Mouse (Mus musculus): ENCODE data around the gene Habp2.

Gene Habp2

DNA sequence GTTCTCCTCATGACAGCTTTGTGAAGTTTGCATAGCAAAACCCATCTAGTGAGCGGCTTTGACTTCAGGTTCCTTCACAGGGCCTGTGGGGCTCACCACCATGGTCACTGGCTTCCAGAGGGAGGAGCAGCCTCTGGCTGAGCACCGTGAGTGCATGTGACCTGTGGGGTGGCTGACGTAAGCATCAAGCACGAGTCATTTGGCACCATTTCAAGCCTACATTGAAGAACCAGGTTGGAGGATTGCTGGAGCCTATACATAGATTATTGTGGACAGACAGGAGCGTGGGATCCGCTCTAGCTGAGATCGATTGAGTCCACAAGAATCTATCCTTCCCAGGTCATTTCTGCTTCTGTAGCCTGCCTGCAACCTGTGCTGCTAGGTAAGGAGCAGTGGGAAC lies at the start of gene Habp2:
TSS of gene Habp2 (plus strand) at position 272 of the 400 bp plus-strand sequence.
- no peak for DNase-seq (ENCODE audit: low spot score)

DNA sequence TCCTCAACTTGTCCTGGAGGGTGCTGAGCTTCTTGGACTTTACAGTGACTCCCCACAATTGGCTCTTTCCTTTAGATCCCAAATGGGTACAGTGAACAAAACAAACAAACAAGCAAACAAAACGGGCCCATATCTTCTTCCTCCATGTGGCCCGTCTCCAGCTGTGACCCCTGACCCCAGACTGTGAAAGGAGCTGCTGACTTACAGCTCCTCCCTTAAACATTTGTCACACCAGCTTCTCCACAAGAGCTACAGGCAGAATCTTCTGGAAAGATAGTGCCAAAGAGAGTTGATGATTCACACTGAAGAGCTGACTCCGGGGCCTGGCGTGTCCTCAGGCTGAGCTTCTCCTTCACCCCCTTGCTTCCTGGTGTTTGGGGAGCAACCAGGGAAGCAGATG lies 48.4 kb upstream of the Habp2 start:
- DNase-seq (ENCODE audit: low spot score), result no peak

DNA sequence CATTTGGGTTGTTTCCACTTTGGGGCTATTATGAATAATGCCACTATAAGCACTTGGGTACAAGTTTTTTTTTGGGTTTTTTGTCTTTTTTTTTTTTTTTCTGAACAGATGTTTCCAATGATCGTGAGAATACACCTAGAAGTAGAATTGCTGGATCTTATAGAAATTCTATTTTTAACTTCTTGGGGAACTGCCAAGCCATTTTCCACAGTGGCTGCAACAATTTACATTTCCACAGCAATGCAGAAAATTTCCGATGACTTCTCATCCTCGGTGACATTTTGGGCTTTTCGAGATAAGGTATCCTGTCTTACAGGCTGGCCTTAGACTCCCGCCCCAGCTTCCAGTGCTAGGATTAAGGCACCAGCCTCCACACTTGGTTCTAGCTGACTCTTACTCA lies 41.7 kb upstream of the Habp2 start:
- DNase-seq (ENCODE audit: low spot score), result no peak

DNA sequence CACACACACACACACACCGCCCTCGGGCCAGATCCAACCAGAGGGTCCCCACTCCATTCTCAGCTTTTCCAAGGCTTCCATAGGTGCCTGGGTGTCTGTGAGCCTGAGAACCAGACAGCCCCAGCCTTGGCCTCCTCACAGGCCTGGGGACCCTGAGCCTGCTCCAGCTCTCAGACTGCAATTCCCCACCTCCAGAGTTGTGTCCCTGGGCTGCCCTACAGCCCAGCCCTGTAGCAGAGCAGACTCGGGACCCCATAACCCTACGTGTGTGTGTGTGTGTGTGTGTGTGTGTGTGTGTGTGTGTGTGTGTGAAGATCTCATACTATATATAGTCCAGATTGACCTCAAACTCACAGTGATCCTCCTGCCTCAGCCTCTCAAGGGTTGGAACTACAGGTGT lies 34.1 kb upstream of the Habp2 start:
- DNase-seq (ENCODE audit: low spot score), result no peak

DNA sequence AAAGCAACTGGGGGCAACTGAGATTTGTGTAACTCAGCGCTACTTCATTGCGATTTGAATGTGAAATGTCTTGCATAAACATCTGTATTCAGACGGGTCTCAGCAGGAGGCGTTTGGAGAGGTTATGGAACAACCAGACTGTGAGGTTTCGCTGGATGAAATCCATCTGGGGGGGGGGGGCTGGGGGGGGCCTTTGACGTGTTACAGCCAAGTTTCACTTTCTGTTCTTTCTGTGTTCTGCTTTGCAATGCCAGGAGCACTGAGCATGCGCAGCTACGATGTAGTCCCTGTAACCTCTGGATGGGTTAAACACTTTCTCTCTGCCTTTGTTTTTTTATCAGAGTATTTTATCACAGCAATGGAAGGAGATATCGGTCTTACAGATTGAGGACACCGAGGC lies 33.7 kb upstream of the Habp2 start:
- DNase-seq (ENCODE audit: low spot score), result no peak

DNA sequence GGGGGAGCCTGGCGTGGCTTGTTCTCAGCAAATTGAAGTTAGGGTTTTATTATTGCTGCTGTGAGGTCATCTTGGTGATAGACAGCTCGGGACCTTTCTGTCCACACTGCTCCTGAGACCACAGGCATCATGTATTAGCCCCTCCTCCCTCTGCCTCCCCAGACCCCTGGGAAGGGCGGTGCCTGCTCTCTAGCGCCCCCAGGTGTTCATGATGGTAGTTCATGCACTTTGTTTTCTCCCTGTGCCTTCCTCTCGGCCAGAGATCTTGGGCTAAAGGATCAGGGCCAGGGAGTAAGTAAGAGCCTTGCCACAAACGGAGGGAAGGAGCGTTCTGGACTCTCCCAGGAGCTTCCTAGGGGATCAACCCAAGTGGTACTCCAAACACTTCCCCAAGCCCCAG lies 32.2 kb upstream of the Habp2 start:
- DNase-seq (ENCODE audit: low spot score), result peak; percentile 40

DNA sequence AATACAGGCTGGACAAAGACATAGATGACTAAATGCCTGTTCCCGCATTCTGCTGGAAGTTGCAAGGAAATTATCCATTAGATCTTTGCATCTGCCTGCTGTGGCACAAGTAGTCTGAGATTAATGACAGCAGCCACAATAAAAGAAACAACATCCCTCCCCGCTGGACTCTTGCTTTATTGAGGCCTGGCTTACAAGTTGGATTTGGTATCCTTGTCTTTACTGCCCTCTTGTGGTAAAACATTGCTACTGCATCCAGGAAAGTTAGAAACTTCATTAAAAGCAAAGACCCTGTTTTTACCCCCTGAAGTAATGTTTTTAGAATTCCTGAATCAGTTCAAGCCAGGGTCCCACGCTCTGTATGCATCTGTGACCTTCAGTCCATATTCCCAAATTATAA lies 31.4 kb upstream of the Habp2 start:
- peak; percentile 33 for DNase-seq (ENCODE audit: low spot score)

DNA sequence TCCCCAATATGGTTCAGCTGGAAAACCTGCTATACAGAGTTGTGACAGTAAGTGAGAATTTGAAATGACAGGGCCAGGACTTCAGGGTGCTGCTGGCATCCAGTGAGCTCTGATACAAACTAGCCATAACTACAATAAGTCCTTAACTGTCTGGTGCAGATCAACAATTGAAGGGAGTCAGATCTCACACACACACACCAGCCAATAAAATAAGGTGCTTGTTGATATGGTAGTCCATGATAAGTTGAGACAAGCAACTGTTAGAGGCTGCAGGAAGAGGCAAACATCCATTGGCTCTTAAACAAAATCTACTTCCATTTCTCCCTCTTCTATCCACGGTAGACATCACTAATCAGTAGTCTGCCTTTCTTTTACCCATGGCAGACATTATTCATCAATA lies 30.7 kb upstream of the Habp2 start:
- DNase-seq (ENCODE audit: low spot score), result no peak

DNA sequence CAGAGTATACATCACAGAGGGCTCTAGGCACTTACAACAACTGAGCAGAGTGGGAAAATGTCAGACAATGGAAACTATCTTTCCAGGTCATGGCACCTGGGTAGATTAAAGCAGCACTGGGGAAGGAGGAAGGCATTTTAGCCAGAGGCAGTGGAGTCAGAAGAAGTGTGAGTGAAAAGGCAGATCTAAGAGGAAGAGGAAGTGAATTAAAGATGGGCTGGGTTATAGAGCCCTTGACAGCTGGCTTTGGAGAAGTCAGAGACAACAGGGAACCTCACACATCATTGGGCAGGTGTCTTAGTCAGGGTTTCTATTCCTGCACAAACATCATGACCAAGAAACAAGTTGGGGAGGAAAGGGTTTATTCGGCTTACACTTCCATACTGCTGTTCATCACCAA lies 30.2 kb upstream of the Habp2 start:
- no peak for DNase-seq (ENCODE audit: low spot score)

DNA sequence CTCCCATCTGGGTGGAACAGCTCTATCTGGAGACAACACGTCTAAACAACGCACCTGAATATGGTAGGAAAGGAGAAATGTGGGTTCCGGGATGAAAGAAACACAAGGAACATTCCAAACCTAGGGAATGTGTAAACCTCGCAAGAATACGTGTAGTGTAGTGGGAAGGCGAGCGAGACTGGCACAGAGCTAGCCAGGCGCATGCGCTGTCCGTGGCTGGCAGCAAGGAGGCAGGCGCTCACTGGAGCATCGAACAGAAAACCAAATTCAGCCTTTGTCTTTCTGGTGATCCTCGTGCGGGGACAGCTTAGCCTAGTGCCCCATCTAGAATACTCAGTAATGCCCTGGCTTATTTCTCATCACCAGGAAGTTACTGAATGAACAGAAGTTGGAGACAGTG lies 23.2 kb upstream of the Habp2 start:
- no peak for DNase-seq (ENCODE audit: low spot score)

DNA sequence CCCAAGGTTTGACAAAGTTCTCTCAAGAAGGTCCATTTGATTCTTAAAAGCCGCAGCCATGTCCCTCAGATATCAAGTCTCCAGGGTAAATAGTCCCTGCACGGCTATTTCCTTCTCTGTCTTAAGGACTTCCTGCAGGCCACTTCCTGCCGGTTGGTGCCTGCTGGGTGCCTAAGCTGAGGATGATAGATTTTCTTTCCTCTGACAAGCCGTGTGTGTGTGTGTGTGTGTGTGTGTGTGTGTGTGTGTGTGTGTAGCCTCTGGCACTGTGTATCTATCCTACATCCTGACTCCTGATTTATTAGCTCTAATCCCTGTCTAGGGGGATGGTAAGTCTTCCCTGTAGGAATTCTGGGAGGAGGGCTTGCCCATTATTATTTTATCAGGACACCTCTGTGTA lies 22.8 kb upstream of the Habp2 start:
- no peak for DNase-seq (ENCODE audit: low spot score)

DNA sequence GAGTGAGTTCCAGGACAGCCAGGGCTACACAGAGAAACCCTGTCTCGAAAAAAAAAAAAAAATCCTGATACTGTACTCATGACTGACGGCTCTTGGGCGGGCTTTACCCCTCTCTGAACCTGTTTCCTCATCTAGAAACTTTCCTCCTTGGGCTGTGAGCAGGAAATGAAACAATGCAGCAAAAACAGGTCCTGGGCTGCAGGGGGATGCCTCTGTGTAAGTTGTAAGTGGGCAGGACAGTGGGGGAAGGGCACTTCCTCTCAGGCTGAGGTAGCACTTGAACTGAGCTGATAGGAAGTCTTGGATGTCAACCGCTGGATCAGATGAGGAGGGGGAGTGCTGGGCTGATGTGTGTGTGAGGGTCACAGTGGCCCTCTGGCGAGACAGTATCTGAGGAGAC lies 21.8 kb upstream of the Habp2 start:
- no peak for DNase-seq (ENCODE audit: low spot score)

DNA sequence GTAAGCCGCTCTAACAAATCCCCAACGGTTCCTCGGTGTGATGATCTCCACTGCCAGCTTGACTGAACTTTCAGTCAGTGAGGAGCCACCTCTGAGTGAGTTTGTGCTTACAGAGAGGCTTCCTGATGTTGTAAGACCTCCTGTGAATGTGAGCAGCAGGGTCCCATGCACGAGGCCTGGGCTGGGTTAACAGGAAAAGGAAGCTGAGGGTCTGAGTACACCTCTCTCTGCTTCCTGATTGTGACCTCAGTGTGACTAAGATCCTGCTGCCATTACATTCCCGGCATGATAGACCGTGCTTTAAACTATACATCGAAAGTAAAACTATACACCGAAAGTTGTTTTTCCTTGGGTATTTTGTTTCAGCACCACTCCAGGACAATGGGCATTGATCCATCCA lies 14.9 kb upstream of the Habp2 start:
- DNase-seq (ENCODE audit: low spot score), result no peak

DNA sequence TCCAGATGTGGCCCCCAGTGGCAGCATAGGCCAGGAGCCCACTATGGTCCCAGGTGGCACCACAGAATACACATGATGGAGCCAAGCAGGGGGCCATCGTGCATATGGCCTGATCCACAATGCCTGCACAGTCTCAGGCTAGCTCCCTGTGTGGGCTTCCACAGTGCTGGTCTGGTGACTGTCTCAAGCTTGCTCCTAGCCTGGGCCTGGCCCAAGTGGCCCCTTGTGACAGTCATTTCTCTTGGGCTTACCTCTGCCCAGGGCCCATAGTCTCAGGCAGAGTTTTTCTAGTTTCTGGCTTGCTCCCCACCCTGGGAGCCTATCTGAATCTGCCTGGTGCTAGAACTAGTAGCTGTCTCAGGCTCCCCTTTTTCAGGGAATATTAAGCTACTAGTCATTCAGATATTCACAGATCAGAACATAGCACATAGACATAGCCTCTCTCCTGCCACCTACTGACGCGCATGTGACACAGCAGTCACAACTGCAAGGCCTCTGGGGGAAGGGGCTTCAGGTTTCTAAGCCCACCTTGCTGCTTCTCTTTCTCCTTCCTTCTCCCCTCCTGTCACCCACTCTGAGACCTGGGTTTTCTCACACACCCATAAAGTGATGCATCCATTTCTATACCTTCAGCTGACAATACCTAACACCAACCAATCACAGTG lies 9.7 kb upstream of the Habp2 start:
- DNase-seq (ENCODE audit: low spot score), result no peak

DNA sequence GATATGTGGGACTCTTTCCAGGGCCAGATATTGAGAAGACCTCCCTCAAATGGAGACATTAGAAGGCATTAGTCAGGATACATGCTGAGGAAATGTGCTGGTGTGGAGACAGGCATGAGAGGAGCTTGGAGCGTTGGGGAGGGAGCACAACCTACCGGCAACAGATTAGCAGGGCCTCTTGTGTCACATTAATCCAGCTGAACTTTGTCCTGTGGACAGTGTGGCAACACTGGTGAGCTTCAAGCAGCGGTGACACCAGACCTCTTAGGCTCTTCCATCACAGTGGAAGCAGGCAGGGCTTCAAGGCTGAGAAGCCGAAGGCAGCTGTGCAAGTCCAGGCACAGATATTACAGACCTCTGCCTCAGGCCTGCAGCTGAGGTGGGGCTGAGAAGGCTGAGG lies 9.0 kb upstream of the Habp2 start:
- no peak for DNase-seq (ENCODE audit: low spot score)

DNA sequence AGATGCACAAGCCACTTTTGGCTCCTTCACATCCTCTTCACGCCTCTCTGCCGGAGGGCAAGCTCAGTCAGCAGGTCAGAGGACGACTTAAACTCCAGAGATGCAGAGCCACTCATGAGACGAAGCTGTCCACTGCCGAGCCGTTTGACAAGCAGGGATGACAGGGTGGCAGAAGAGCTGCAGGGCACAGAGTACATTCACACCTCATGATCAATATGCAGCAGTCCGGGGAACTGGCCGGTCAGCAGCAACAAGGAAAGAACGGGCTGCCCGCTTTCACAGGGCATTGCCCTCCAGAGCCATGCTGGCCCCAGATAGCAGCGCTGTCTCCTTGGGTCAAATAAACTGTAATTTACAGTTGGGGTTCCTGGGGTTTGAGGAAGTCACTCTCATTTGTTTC lies 8.6 kb upstream of the Habp2 start:
- DNase-seq (ENCODE audit: low spot score), result no peak

DNA sequence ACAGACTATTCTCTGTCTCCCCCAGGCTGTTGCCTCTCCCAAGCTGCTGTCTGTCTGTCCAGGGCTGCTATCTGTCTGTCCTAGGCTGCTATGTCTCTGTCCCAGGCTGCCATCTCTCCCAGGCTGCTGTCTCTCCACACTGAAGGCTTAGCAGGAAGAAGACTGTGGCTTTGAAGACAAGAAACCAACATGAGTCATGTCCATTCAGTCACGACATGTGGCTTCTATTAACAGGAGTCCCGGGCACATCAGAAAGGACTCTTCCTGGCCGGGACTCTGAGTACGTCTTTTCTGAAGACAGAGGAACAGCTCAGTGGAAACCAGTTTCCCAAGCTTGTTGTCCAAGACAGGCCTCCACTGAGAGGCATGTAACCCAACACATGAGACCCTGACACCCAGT lies 1.7 kb upstream of the Habp2 start:
- DNase-seq (ENCODE audit: low spot score), result no peak

DNA sequence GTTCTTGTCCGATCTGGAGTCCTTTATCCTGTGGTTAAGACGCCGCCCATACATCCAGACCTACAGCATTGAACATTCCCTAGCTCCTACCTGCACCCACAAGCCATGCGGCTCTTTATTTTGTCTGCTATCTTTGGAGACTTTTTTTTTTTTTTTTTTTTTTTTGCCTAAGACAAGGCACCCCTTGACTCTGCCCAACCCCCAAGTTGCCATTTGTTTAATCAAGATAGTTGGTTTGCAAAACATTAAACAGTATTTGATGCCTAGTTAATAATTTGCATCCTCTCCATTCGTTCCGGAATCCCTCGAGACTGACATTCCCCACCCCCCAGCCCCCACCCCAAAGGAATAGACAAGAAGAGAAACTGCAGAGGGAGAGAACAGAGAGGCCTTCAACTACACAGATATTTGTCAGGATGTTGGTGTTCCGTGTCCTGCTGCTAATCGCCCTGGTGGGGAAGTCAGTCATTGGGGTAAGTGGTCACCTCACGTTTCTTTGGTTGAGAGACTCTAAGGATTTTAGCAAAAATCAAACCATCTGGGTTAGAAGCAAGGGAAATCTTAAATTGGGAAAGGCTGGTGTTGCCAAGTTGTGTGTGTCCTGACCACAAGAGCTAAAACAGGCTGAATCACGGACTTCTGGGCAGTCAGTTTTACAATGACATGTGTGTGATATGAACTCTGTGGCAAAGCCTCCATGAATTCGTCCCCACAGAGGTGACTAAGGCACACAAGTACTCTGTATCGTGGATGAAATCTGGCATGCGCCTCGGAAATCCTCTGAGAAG lies 837 bp downstream of the Habp2 start:
- DNase-seq (ENCODE audit: low spot score), result no peak

DNA sequence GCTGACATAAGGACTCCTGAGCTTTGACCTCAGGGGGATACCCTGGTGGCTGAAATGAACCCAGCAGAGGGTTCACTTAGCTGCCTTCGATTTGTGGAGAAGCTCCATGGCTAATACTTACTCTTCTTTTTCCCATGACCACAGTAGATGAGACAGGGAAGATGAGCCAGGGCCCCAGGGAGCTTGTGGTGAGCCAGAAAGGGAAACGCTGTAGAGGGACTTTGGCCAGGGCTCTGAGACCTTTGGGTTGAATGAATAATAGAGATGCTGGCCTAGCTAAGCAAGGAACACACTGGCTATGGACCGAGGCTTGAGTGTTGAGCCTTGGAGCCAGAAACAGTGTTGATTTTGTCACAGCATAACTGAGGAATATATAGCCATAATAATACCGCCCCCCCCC lies 1.5 kb downstream of the Habp2 start:
- DNase-seq (ENCODE audit: low spot score), result no peak

DNA sequence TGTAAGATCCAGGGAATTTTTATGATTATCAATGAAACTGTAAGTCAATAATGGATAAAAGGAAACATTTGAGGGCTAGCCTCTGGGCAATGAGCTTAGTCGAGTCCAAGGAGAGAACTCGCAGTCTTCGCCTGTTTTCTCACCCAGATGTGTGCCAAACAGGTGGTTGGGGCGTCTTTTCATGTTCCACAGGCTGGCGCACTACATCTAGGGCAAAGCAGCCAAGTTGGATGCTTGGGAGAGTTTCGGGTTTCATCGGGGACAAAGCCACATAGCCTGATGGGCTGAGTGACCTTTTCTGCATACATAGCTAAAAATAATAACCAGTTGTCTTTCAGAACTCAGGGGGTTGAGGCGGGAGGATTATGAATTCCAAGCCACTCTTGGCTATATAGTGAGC lies 2.7 kb downstream of the Habp2 start:
- no peak for DNase-seq (ENCODE audit: low spot score)

DNA sequence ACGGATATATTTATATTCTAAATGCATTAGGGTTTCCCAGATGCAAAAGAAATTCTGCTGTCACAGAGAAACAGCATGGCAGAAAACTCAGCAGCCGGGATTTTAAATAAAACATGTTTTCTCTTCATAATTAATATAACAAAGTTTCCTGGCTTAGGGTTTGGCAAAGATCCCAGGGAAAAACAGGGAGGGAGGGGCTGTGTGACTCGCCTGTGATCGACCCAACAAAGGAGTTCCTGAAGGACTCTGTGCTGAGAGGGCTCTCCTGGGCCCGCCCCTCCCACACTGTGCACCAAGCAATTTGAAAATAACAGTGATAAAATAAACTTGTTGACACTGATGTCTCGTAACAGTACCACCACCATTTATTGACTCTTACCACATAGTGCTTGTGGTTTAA lies 5.0 kb downstream of the Habp2 start:
- DNase-seq (ENCODE audit: low spot score), result no peak

DNA sequence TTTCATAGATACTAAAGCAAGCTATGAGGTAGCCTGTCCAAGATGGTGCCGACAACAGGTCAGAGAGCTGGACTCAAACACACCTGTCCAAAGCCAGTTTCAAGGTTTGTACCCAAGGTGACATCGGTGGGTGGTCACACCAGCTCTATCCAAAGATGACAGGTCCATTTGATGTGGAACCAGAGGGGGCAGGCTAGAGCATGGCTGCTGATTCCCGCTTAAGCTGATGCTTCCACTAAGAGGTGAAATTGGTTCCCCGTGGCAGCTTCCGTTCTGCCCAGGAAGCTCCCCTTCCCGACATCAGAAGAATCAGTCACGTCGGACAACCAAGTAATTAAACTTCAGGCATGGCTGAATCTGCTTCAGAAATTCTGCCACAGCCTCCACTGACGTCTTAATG lies 5.4 kb downstream of the Habp2 start:
- no peak for DNase-seq (ENCODE audit: low spot score)

DNA sequence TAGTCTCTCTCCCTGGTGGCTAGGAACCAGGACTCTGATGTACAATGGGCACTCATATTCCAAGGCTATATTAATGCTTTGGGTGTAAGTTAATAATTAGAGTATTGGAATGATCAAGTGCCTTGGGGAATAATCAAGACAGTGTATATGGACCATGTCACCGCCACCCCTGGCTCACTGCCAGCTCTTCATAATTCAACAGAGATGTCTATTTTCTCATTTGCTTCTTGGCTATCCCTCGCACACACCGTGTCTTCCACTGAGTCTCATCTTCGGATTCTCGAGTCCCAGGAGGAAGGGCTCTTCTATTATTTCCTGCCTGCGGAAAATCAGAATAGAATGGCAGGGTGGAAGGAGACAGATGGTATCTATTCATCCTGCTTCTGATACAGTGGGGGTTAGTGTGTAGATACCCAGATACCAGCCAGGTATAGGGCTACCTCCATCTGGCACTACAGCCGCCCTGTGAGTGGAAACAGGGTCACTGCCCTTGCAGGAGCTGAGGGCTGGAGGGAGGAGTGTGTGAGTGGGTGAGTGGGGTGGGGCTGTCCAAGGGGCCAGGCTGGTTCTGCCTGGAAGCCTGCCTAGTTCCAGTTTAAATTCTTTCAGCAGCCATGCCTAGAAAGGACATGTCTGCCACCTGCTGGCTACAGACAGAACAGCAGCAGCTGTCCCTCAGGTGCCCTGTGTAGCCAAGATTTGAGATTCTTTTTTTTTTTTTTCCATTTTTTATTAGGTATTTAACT lies 7.9 kb downstream of the Habp2 start:
- peak; percentile 71 for DNase-seq (ENCODE audit: low spot score)

Measured in ovary, postnatal 14 days (tissue).